Mouse (Mus musculus) gastrocnemius, postnatal 10 days (tissue): ENCODE measurements at regions not wholly inside any gene's neighbourhood (a gene's known extent, or its start where the extent isn't known, plus 50 kb on each side); places are given as distances from the start of the nearest gene placed in this dataset.
"Not testable (repeated sequence)": the region's sequence is repeated elsewhere in the genome, so short reads cannot be mapped to it uniquely, and the experiment has no call there.

Experiments
- DNase-seq: peaks from one replicate; pipeline ENCODE4 v3.0.0; 2021; ENCODE audit warnings: mixed read lengths

DNA sequence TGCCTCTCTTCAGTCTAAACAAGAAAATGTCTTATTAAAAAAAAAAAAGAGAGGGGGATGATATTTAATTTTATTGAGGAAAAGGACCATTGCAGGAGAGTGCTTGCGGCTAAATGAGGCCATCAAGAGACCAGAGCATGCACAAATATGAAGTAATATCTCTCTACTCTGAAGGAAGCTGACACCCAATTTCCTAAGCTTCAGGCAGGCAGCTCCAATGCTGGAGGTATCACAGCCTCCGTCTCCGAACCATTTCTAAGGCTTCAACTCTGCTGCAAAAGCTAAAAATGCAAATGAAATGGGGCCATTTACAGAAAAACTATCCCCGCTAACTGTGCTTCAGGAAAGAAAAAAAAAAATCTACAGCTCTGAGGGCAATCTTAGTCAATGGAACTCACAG is 164.4 kb upstream of the Camk1g start:
- DNase-seq: no peak

DNA sequence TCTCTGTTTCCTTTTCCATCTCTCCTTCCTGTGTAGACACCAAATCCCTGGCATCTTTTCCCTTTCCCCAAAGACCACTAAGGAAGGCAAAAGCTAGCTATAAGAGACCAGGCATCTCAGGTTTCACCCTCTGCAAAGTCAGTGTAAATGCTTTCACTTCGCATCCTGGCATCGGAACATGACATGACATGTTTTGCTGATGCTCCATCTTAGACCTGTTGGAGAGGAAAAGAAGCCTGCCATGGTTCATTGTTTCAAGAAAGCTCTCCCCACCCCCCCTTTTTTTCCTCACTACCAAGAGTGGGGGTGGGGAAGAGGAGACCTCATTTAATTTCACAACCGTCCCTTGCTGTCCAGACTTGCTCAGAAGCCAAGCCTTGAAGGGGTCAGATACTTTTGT is 156.4 kb upstream of the Camk1g start:
- no peak for DNase-seq

- DNase-seq: no peak
Measured at GRCm38 (mm10) chr1:193522007-193522406, 151.9 kb upstream of the Camk1g start.

GRCm38 (mm10) chr1:193518840-193519239 is 148.7 kb upstream of the Camk1g start:
- no peak for DNase-seq

GRCm38 (mm10) chr1:193517968-193518367 is 147.9 kb upstream of the Camk1g start:
- DNase-seq: no peak

DNA sequence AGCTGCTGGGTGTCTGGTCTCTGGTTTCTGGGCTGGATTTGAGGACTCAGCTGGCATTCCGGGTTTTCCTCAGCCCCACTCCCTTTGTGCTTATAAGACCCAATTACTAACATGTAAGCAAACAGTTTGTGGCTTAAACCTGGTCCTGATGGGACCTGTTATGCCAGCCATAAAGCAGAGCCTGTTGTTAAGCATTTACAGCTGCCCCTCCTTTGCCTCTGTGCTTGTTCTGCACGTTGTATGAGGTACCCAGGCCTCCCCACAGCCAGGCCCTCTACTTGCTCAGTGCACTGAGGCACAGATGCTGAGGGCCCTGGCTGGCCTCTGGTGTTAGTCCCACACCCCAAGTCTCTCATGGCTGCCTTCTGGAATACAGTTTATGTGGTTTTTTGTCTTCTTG is 147.2 kb upstream of the Camk1g start:
- no peak for DNase-seq

DNA sequence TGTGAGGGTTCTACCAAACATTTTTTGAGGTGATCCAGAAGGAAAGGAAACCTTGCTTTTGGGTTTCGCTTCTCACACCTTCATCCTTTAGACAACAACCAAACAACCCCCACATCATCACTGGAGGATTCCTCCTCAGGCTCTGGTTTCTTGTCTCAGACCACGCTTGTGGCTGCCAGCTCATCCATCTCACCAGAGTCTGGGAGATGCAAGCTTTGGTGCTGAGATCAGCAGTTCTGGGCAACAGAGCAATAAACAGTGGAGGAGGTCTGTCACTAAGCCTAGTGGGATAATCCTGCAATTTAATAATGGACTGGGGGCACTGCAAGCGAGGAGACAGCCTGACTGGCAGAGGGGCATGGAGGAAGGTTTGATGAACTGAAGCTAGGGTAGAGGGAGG is 146.3 kb upstream of the Camk1g start:
- no peak for DNase-seq

DNA sequence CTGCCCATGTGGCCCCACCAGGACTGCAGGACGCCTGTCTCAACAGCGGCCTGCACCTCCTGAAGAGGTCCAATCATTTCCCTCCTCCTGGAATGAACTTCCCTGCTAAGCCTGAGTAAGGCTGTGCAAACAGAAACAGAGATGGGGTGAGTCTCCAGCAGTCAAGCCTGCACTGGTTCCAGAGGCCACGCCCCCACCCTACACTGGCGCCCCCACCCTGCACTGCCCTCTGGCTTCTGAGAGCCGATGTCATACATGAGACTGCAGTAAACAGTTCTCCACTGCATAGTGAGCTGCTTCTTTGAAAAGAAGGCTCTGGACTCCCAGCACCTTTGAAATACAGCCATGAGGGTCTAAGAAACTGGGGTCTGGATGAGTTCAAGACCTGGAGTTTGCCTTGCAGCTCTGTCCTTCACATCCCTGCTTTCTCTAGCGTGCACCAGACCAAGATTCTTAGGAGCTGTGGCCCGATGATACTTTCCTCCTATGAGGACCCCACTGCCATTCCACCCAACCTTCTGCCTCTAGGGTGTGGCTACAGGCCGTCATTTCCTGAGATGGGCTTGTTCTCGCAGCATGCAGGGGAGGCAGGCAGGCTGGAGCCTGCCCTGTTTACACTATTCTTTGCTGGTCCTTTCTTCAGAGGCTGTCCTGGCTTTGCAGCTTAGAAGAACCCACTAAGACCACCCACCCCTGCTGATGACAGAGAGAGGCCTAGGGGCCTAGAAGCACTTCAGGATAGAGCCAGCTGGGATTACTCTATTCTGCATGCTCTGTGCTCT is 144.0 kb upstream of the Camk1g start:
- DNase-seq: peak; percentile 8

- no peak for DNase-seq
Measured at GRCm38 (mm10) chr1:193510066-193510793, 140.1 kb upstream of the Camk1g start.

DNA sequence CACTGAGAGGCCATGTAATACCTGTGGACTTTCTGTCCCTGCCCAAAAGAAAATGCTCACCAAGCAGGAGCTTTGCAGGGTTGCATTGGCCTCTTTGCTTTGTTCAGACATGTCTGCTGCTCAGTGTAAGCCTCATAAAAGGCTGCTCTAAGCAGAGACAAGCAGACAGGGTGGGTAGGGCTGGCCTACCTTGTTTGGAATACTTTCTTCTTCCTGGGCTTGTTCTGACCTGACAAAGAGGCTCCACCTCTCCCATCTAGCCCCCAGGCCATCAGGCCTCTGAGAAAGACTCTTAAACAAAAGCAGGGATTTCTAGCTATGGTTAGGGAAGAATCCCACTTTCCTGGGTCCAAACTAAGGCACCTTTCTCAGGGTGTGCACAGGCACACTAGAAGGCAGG is 138.2 kb upstream of the Camk1g start:
- no peak for DNase-seq

DNA sequence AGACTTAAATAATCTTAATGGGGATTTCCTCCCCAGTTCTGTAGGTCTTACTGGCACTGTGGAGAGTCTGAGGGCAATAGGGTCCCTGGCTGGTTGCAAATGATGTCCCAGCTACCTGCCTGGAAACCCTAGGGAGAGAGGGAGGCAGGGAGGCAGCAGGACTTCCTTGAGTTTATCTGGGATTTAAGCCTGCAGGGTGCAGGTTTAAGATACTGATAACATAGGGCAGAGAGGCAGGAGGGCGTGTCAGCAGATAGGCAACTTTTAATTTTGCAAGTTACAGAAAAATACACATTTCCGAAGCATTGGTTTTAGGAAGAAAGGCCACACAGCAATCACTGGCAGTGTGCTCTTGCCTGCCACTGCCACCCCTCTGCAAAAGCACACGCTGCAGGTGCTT is 136.9 kb upstream of the Camk1g start:
- no peak for DNase-seq

GRCm38 (mm10) chr1:193505381-193505780 is 135.3 kb upstream of the Camk1g start:
- no peak for DNase-seq

- no peak for DNase-seq
Measured at GRCm38 (mm10) chr1:193504611-193505010, 134.5 kb upstream of the Camk1g start.

GRCm38 (mm10) chr1:193503624-193504325 is 133.7 kb upstream of the Camk1g start:
- DNase-seq: peak; percentile 40

- DNase-seq: no peak
Measured at GRCm38 (mm10) chr1:193496265-193497183, 126.4 kb upstream of the Camk1g start.

- DNase-seq: no peak
Measured at GRCm38 (mm10) chr1:193488039-193488438, 117.9 kb upstream of the Camk1g start.

GRCm38 (mm10) chr1:193486668-193487067 is 116.6 kb upstream of the Camk1g start:
- not testable (repeated sequence) for DNase-seq

DNA sequence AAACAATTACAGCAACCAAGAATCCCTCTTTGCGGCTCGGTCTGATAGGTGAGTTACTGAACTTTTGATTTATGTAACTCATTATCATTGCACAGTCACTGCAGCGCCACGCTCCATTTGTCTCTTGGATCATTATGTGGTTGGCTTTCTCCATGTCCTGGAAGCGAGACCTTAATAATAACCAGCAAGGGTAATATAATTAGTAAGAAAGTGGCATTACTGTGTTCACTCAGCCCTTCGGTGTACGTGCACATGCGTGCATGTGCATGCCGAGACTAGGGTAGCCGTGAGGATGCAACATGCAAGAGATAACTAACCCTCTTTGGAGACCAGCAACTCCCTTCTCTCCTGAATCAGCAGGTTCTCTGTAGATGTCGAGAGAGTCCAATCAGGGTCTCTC is 114.9 kb upstream of the Camk1g start:
- DNase-seq: no peak

- no peak for DNase-seq
Measured at GRCm38 (mm10) chr1:193477298-193477697, 107.2 kb upstream of the Camk1g start.

- DNase-seq: no peak
Measured at GRCm38 (mm10) chr1:193476805-193477204, 106.7 kb upstream of the Camk1g start.

GRCm38 (mm10) chr1:193466306-193466705 is 96.2 kb upstream of the Camk1g start:
- DNase-seq: no peak

DNA sequence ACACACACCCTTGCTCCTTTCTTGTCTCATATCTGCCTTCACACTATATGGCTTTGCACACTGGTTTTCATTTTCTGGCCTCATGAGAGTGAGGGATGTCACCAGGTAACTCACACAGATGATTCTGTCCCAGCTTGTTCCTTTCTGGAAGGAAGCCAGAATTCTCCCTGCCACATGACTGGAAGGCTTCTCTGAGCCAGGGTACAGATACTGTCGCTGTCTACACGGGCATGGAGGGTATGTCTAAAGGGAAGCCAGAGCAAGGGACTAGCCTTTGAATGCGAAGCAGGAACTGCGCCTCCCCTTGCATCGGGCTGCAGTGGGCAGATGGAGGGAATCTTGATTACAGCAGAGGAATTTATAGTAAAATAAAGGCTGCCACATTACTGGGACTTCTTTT is 89.6 kb upstream of the Camk1g start:
- no peak for DNase-seq
